Mouse (Mus musculus): ENCODE measurements around the gene Cldn9.

Cldn9 gene

DNA sequence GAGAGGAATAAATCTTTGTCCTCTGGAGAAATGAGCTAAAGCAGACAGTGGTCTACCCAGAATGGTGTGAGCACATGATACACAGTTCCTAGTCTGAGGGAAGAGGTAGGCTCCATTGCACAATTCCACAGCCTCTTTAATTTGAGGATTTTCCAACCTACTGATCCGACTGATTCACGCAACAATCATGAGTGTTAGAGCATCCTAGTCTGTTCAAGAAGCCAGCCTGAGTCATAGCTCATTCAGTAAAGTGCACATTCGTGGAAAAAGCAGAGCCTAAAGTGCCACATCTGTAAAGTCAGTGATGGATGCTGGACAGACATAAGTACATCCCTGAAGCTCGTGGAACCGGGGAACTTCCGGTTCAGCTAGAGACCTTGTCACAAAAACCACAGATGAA lies 32.5 kb downstream of the Cldn9 start:
- DNase-seq (ENCODE audit: low spot score) = no peak

DNA sequence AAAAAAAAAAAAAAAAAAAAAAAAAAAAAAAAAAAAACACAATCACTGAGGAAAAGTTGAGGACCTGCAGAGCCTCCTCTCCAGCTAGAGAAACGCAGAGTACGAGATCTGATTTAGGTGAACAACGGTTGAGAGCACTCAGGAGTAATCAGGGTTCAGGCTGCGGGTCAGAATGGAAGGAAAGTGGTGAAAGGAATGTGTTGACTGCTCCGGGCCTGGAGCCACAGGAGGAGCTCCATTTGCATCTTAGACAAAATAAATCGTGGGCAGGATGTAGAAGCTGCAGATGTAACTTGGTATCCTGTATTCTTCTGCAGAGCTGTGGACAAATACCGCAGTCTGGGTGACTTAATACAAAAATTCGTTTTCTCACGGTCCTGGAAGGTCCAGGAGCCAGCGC lies 37.9 kb downstream of the Cldn9 start:
- no peak for DNase-seq (ENCODE audit: low spot score)

- no peak for DNase-seq (ENCODE audit: low spot score)
Observed at GRCm38 (mm10) chr17:23644613-23645495, 39.0 kb downstream of the Cldn9 start, which contains the start of gene Mmp25. Gene Mmp25, minus strand, starts transcription at chr17:23645277.
